ENCODE assay signal across 8 mouse cellular contexts in genomic region chr10:10557570-10558336, GRCm38 (mm10). TPM values are rescaled to one million over a fixed set of nuclear protein-coding genes. Genes with fewer than 3 reads are reported as not detected.
DNase-seq lines count a peak whose midpoint lies in the region; TF ChIP-seq lines count a peak whose summit lies in the region.

Rab32 (minus strand) TSS chr10:10558265.

- no peaks in the 10 kb centered on the region for H3K36me3 ChIP-seq in macrophage (ENCODE audit: inconsistent target)

- WGBS in macrophage (ENCODE audit: missing documents), result under 1% methylated on average over 51 of the region's 51 CpGs

- peak; percentile 96 for DNase-seq in adipocyte (ENCODE audit: low spot score)
- DNase-seq in embryo, embryonic 10 days (ENCODE audit: low spot score), result peak; percentile 93
- peak; percentile 97 for DNase-seq in gastrocnemius, postnatal 10 days
- peak; percentile 64 for DNase-seq in hindlimb bud, embryonic 11.5 days (ENCODE audit: extremely low spot score, low read depth, low spot score)
- DNase-seq in left cerebral cortex, adult 2 months (ENCODE audit: extremely low spot score in 1 of 2, low spot score in 2 of 2), result peak; percentile 85 to 88
- DNase-seq in retina, postnatal 7 days (ENCODE audit: low read depth, low spot score), result peak; percentile 75
- DNase-seq in urinary bladder, adult 2 months (ENCODE audit: low spot score), result peak; percentile 99

- H3K4me3 ChIP-seq in left cerebral cortex, adult 2 months, result peak within 1 kb of the TSS; percentile 71
- H3K4me3 ChIP-seq in macrophage (ENCODE audit: inconsistent target), result peak within 1 kb of the TSS; percentile 83

- peak; percentile 96 for TF ChIP-seq CTCF in left cerebral cortex, adult 2 months (IDR thresholded peaks at IDR 0.05)

- H3K27ac ChIP-seq in left cerebral cortex, adult 2 months, result no peak within 1 kb of the TSS; the same call in 1 of the 2 replicates
- H3K27ac ChIP-seq in macrophage, result peak within 1 kb of the TSS; percentile 96

- intact Hi-C loops in left cerebral cortex, adult 2 months (cut with DNase I), result loop anchor here (1.0 to 10.0 kb wide), 5 partner anchors 149 to 733 kb away; partner anchors contain the start of gene Grm1

- H3K79me2 ChIP-seq in macrophage (ENCODE audit: inconsistent target), result peaks cover 52% of the 10 kb centered on the region

RNA-seq across cellular contexts. Expression of gene Rab32, which starts in this region (rescaled TPM):
- total RNA-seq in gastrocnemius, postnatal 10 days (2021), result 1 to 10 TPM; 2.4 to 3.6 TPM
- 1 to 10 TPM; 1.6 to 2.2 TPM for total RNA-seq in left cerebral cortex, adult 2 months (2021)
- total RNA-seq in macrophage (2018; cell fraction: chromatin; rRNA removed), result 100 to 1,000 TPM in 3 of 26 experiments, 10 to 100 TPM in 22, 1 to 10 TPM in 1; 9.4 to 108 (median 42.8) TPM
- 100 to 1,000 TPM in 8 of 26 experiments, 10 to 100 TPM in 18; 52.0 to 159 (median 83.0) TPM for total RNA-seq in macrophage (2018; cell fraction: cytosol; rRNA removed)
- 100 to 1,000 TPM in 9 of 26 experiments, 10 to 100 TPM in 17; 30.6 to 169 (median 79.1) TPM for total RNA-seq in macrophage (2018; cell fraction: nucleus; rRNA removed)
- polyA plus RNA-seq in macrophage (2018), result 48.0 to 146 TPM (median 60.8 TPM) in 3 replicates
- 10.8 and 11.1 TPM in 2 replicates for polyA plus RNA-seq in urinary bladder, adult 2 months (2012; rRNA removed)
